Mouse (Mus musculus): ENCODE results near the gene Prr30. TPM values are rescaled to one million over a fixed set of nuclear protein-coding genes. Genes with fewer than 3 reads are reported as not detected.
"Not testable (repeated sequence)": the region's sequence is repeated elsewhere in the genome, so short reads cannot be mapped to it uniquely, and the experiment has no call there.

The Prr30 gene
- polyA plus RNA-seq (2012; rRNA removed): not detected in 2 replicates

DNA sequence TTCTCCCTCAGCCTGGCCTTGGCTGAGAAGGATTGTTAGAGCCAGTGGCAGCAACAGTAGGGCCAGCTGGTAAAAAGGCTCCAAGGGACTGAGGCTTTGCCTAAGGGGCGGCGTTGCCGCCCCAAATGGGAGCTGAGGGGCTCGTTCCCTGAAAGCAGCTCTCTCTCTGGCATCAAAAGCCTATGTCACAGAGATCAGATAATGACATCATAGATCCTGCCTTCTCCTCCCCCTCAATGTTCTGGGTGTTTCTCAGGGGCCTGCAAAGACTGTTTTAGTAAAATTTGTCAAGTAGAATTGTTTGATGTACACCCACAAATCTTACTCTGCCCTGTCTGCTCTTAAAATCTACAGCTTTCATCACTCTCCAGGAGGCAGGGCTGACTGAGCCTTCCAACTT lies at the start of gene Prr30:
TSS of gene Prr30 (minus strand) at position 101 of the 400 bp plus-strand sequence.
- DNase-seq (ENCODE audit: low spot score): no peak

DNA sequence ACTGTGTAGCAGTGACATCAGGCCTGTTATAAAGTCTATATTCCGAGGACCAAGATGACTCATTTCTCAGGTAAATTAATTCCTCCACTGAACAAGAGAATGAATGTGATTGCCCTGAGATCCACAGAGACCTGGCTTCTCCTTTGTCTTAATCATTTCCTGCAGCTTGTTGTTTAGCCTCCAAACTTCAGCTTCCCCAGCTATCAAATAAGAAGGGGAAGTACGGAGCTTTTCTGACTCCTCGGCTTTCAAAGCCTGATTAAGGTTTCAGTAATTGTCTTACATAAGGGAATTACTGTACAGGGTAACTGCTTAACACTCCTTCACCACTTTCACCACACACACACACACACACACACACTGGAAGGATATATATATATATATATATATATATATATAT lies 46.7 kb upstream of the Prr30 start:
- DNase-seq (ENCODE audit: low spot score): no peak

DNA sequence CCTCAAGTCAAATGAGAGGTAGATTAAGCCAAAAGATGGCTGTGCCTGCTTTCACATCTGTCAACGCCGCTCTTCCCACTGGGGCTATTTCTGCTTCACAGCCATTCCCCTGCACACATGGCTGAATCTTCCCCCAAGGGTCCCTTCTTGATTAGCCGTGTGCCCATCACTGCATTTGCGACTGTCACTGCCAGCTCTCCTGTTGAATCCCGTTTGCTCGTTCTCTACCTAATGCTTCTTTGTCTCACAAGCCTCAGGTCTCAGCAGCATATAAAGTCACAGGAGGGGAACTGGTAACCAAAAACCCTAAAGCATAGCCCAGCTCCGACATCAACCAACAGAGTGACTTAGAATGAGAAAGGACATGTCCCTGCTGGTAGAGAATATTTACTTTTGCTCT lies 45.6 kb upstream of the Prr30 start:
- DNase-seq (ENCODE audit: low spot score): no peak

DNA sequence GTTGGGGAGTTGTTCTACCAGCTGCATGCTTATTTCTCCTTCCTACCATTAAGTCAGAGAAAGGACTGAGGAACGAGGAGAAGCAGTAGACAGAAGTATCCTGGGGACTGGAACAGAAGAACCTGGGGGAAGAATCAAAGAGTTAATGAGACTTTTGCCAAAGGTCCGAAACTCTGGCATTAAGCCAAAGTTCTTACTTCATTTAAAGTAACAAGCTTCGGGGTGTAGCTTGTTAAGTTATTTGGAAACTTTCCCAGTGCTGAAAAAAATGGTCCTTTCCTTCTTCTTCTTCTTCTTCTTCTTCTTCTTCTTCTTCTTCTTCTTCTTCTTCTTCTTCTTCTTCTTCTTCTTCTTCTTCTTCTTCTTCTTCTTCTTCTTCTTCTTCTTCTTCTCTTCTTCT lies 44.3 kb upstream of the Prr30 start:
- DNase-seq (ENCODE audit: low spot score): not testable (repeated sequence)

DNA sequence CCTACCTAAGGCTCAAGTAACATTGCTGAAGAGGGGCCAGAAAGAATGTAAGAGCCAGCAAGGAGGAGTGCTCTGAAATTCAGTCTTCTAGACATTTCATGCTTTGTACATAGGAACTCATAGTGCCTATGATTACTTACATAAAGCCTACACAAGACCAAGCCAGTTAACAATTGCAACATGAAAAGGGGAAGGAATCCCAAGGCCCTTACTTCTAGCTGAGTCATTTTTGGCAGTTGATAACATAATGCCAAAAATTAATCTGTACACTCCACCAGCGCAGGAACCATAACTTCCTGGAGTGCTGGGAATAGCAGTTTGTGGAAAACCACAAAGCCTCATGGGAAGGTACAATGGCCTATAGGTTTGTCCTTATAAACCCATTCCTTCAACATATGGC lies 37.8 kb upstream of the Prr30 start:
- no peak for DNase-seq (ENCODE audit: low spot score)

DNA sequence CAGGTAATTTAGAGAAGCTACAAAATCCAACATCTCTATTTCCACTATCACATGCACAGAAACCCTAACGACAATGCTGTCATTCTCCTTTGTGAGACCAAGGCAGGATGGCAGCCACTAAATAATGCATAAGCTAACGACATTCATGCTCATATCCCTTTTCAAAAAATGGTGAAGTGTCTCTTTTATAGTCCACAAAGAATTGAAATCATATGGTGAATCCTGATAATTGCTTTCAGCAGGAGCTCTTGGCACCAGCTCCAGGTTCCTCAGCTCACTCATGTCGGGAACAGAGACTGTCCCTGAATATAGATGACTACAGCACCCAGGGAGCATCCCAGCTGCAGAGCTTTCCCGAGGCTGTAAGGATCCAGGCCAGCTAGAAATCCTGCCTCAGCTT lies 28.9 kb upstream of the Prr30 start:
- DNase-seq (ENCODE audit: low spot score): no peak

DNA sequence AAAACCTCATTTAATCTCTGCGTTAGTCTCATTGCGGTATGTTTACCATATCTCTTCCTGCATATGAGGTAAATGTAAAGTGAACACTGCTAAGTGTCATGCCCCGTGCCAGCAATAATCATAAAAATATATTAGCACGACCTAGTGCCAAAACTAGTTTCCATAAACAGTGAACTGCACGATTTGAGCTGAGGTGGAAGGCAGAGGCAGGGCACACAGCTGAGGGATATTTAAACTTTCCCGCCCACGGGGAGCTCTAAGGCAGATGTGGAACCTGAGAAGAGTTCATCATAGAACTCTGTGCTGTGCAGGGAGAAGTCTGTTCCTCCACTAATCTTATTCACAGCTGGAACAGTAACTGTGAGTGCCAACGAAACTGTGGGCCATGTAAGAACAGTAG lies 22.2 kb upstream of the Prr30 start:
- DNase-seq (ENCODE audit: low spot score): no peak

DNA sequence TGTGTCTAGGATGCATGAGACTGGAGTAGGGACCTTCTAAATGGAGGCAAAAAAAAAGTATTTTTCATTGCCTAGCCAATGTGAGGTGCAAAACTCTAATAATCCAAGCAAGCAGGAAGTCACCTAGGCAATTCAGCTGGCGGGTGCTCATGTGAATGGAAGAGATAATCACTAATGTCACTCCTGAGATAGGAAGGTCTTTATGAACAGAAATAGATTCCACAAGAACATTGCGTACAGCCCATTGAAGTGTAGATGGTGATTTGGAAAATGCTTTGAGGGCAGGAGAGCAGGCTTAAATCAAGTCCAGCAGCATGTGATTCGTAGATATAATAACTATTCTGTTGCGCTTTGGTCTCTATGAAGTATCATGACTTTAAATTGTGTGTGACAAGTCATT lies 27.9 kb downstream of the Prr30 start:
- no peak for DNase-seq (ENCODE audit: low spot score)

All from urinary bladder, adult 2 months (tissue).